Mouse (Mus musculus) urinary bladder, postnatal 14 days (tissue): Measurements from ENCODE around the gene Nkx2-3.

Source experiments
- DNase-seq: peaks from one replicate; pipeline ENCODE4 v3.0.0; 2021; ENCODE audit warnings: low spot score

Nkx2-3 gene

GRCm38 (mm10) chr19:43612051-43612450, at the start of gene Nkx2-3:
Gene Nkx2-3 (plus strand): TSS chr19:43612325.
- no peak for DNase-seq

- peak; percentile 59 for DNase-seq
Observed at GRCm38 (mm10) chr19:43563166-43563565, 49.0 kb upstream of the Nkx2-3 start.

- DNase-seq, result no peak
Observed at GRCm38 (mm10) chr19:43568298-43568697, 43.8 kb upstream of the Nkx2-3 start.

- no peak for DNase-seq
Observed at GRCm38 (mm10) chr19:43569133-43569532, 43.0 kb upstream of the Nkx2-3 start.

- peak; percentile 77 for DNase-seq
Observed at GRCm38 (mm10) chr19:43570831-43571790, 41.0 kb upstream of the Nkx2-3 start.

- DNase-seq, result no peak
Observed at GRCm38 (mm10) chr19:43579081-43579796, 32.9 kb upstream of the Nkx2-3 start.

GRCm38 (mm10) chr19:43581185-43581584, 30.9 kb upstream of the Nkx2-3 start:
- no peak for DNase-seq

- no peak for DNase-seq
Observed at GRCm38 (mm10) chr19:43583192-43583591, 28.9 kb upstream of the Nkx2-3 start.

GRCm38 (mm10) chr19:43583595-43583994, 28.5 kb upstream of the Nkx2-3 start:
- no peak for DNase-seq

GRCm38 (mm10) chr19:43584788-43585187, 27.3 kb upstream of the Nkx2-3 start:
- peak; percentile 41 for DNase-seq

- DNase-seq, result no peak
Observed at GRCm38 (mm10) chr19:43592026-43592425, 20.1 kb upstream of the Nkx2-3 start.

- no peak for DNase-seq
Observed at GRCm38 (mm10) chr19:43596981-43597380, 15.1 kb upstream of the Nkx2-3 start.

GRCm38 (mm10) chr19:43598741-43599660, 13.1 kb upstream of the Nkx2-3 start:
- no peak for DNase-seq

- no peak for DNase-seq
Observed at GRCm38 (mm10) chr19:43599776-43600544, 12.2 kb upstream of the Nkx2-3 start.

GRCm38 (mm10) chr19:43600545-43601331, 11.4 kb upstream of the Nkx2-3 start:
- DNase-seq, result no peak

GRCm38 (mm10) chr19:43601440-43601839, 10.7 kb upstream of the Nkx2-3 start:
- no peak for DNase-seq

GRCm38 (mm10) chr19:43601996-43602590, 10.0 kb upstream of the Nkx2-3 start:
- no peak for DNase-seq

GRCm38 (mm10) chr19:43603521-43603920, 8.6 kb upstream of the Nkx2-3 start:
- DNase-seq, result no peak

- DNase-seq, result no peak
Observed at GRCm38 (mm10) chr19:43604492-43605120, 7.5 kb upstream of the Nkx2-3 start.
